In the genomic region with DNA sequence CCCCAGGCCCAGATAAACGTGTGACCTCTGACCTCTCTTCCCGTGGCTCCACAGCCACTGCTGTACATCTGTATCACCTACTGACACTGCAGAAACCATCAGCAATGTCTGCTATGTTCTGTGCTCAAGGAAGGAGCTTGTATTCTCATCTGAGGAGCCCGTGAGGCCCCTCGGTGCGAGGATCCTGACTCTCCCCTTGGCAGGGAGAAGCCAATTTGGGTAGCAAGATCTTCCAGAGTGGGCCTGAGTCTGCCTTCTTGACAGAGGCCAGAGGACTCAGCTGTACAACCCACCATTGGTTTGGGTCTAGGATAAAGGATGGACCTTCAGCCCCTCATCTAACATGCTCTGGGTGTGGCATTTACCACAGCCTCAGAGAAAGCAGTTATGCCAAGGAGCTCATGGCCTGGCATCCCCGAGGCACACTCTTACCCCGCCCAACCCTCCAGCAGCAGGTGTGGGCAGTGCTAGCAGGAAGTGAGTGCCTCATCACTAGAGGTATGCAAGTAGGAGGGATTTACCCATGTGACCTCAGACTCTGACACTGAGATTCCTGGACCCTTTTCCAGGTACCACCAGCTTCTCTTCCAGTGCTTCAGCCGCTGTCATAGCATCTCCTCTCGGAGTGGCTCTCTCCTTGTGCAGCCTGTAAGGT, we compare ENCODE assay signal across 17 mouse cellular contexts. TPM values are rescaled to one million over a fixed set of nuclear protein-coding genes. Genes with fewer than 3 reads are reported as not detected.
DNase-seq lines count a peak whose midpoint lies in the region; ATAC-seq lines count a peak whose summit lies in the region.
"Had no signal": no experiment of that assay in that cellular context is flagged by ENCODE, and none has a peak within 500 bp of the region (broad histone marks: within the 10 kb centered on the region; RNA-seq: fewer than 3 reads in every experiment).

No protein-coding gene starts in this region.

- peaks cover 77% of the 10 kb centered on the region for H3K4me1 ChIP-seq in heart, embryonic 13.5 days
- H3K4me1 ChIP-seq in heart, embryonic 10.5 days: peaks cover 67% of the 10 kb centered on the region
- H3K4me1 ChIP-seq in embryonic facial prominence, embryonic 14.5 days (ENCODE audit: control insufficient read depth, insufficient read depth, low read length): peaks cover 72% of the 10 kb centered on the region
- H3K4me1 ChIP-seq in lung, embryonic 15.5 days: peaks cover 56% of the 10 kb centered on the region
- peaks cover 46% of the 10 kb centered on the region for H3K4me1 ChIP-seq in stomach, embryonic 14.5 days (ENCODE audit: control insufficient read depth, insufficient read depth, low read length)

- ATAC-seq in heart, embryonic 13.5 days (ENCODE audit: extremely low read depth, insufficient number of reproducible peaks, low FRiP score, low TSS enrichment): no peak
- no peak for ATAC-seq in embryonic facial prominence, embryonic 14.5 days (ENCODE audit: low read depth)
- no peak for ATAC-seq in lung, embryonic 15.5 days (ENCODE audit: borderline replicate concordance, extremely low read depth, low FRiP score, low TSS enrichment)
- no peak for ATAC-seq in stomach, embryonic 14.5 days (ENCODE audit: insufficient number of reproducible peaks, insufficient read depth, low FRiP score, low read depth)

- 66% methylated on average over 9 of the region's 9 CpGs for WGBS in heart, embryonic 13.5 days
- WGBS in heart, embryonic 10.5 days: 66% methylated on average over 9 of the region's 9 CpGs
- WGBS in embryonic facial prominence, embryonic 14.5 days: 67% methylated on average over 9 of the region's 9 CpGs
- WGBS in lung, embryonic 15.5 days: 65% methylated on average over 9 of the region's 9 CpGs
- WGBS in stomach, embryonic 14.5 days: 69% methylated on average over 9 of the region's 9 CpGs

- no peak for DNase-seq in heart, embryonic 10.5 days (ENCODE audit: low spot score)
- no peak for DNase-seq in embryonic facial prominence, embryonic 14.5 days (ENCODE audit: low spot score)
- DNase-seq in ovary, adult 18-20 months (ENCODE audit: low spot score): no peak
- DNase-seq in embryo, embryonic 10 days (ENCODE audit: low spot score): no peak
- DNase-seq in thymus, postnatal 14 days: no peak
- DNase-seq: adrenal gland, adult 2 months; cerebellum, adult 11-12 months; cerebellum, postnatal 36 days; thymus, postnatal 25 days had no signal

- no peaks in the 10 kb centered on the region for H3K27me3 ChIP-seq in heart, embryonic 13.5 days (replicated peaks)
- H3K27me3 ChIP-seq in heart, embryonic 10.5 days (ENCODE audit: insufficient read depth, poor library complexity, severe bottlenecking): peaks cover 3% of the 10 kb centered on the region; the same call in 1 of the 2 replicates
- no peaks in the 10 kb centered on the region for H3K27me3 ChIP-seq in embryonic facial prominence, embryonic 14.5 days (replicated peaks; ENCODE audit: control insufficient read depth, insufficient read depth, low read length)
- no peaks in the 10 kb centered on the region for H3K27me3 ChIP-seq in lung, embryonic 15.5 days
- no peaks in the 10 kb centered on the region for H3K27me3 ChIP-seq in stomach, embryonic 14.5 days (ENCODE audit: control insufficient read depth, insufficient read depth, low read length)
- H3K27me3 ChIP-seq: CH12.LX; heart, embryonic 15.5 days had no signal

- no peak overlapping the region for H3K9ac ChIP-seq in heart, embryonic 13.5 days
- no peak overlapping the region for H3K9ac ChIP-seq in embryonic facial prominence, embryonic 14.5 days (ENCODE audit: low read depth, low read length)
- no peak overlapping the region for H3K9ac ChIP-seq in lung, embryonic 15.5 days
- no peak overlapping the region for H3K9ac ChIP-seq in stomach, embryonic 14.5 days (replicated peaks; ENCODE audit: low read depth, low read length)
- H3K9ac ChIP-seq: heart, embryonic 15.5 days; midbrain, embryonic 12.5 days had no signal

- no peaks in the 10 kb centered on the region for H3K36me3 ChIP-seq in heart, embryonic 13.5 days
- no peaks in the 10 kb centered on the region for H3K36me3 ChIP-seq in heart, embryonic 10.5 days
- no peaks in the 10 kb centered on the region for H3K36me3 ChIP-seq in embryonic facial prominence, embryonic 14.5 days (ENCODE audit: control insufficient read depth, insufficient read depth, low read length)
- no peaks in the 10 kb centered on the region for H3K36me3 ChIP-seq in lung, embryonic 15.5 days
- no peaks in the 10 kb centered on the region for H3K36me3 ChIP-seq in stomach, embryonic 14.5 days (ENCODE audit: control insufficient read depth, insufficient read depth, low read length)
- H3K36me3 ChIP-seq: forebrain, embryonic 10.5 days; heart, embryonic 15.5 days; midbrain, embryonic 12.5 days had no signal

- H3K4me2 ChIP-seq in heart, embryonic 13.5 days: no peak overlapping the region
- no peak overlapping the region for H3K4me2 ChIP-seq in embryonic facial prominence, embryonic 14.5 days (ENCODE audit: low read depth, low read length)
- H3K4me2 ChIP-seq in lung, embryonic 15.5 days: 0 out of 2 replicates have a peak overlapping the region, but pooled peaks have one; percentile 11
- H3K4me2 ChIP-seq in stomach, embryonic 14.5 days (replicated peaks; ENCODE audit: low read depth, low read length): no peak overlapping the region
- H3K4me2 ChIP-seq: midbrain, embryonic 12.5 days had no signal

- no peak overlapping the region for H3K4me3 ChIP-seq in heart, embryonic 13.5 days
- H3K4me3 ChIP-seq in heart, embryonic 10.5 days: no peak overlapping the region
- no peak overlapping the region for H3K4me3 ChIP-seq in embryonic facial prominence, embryonic 14.5 days (ENCODE audit: low read depth, low read length)
- no peak overlapping the region for H3K4me3 ChIP-seq in lung, embryonic 15.5 days
- H3K4me3 ChIP-seq in stomach, embryonic 14.5 days (ENCODE audit: low read depth, low read length): no peak overlapping the region
- H3K4me3 ChIP-seq: forebrain, embryonic 10.5 days; heart, embryonic 15.5 days; layer of hippocampus, adult 2 months; midbrain, embryonic 12.5 days had no signal

- no peaks in the 10 kb centered on the region for H3K9me3 ChIP-seq in heart, embryonic 13.5 days
- no peaks in the 10 kb centered on the region for H3K9me3 ChIP-seq in heart, embryonic 10.5 days
- H3K9me3 ChIP-seq in embryonic facial prominence, embryonic 14.5 days (ENCODE audit: control insufficient read depth, low read length): no peaks in the 10 kb centered on the region
- H3K9me3 ChIP-seq in lung, embryonic 15.5 days: no peaks in the 10 kb centered on the region
- no peaks in the 10 kb centered on the region for H3K9me3 ChIP-seq in stomach, embryonic 14.5 days (ENCODE audit: control insufficient read depth, low read depth, low read length)
- H3K9me3 ChIP-seq: forebrain, embryonic 10.5 days; heart, embryonic 15.5 days; midbrain, embryonic 12.5 days had no signal

- 0 out of 2 replicates have a peak overlapping the region, but pooled peaks have one; percentile 12 for H3K27ac ChIP-seq in heart, embryonic 13.5 days (replicated peaks)
- H3K27ac ChIP-seq in heart, embryonic 10.5 days: no peak overlapping the region; the same call in 1 of the 2 replicates
- peak overlapping the region; percentile 78; the same call in 1 of the 2 replicates for H3K27ac ChIP-seq in embryonic facial prominence, embryonic 14.5 days (replicated peaks; ENCODE audit: low read depth, low read length)
- peak overlapping the region; percentile 89 for H3K27ac ChIP-seq in lung, embryonic 15.5 days
- H3K27ac ChIP-seq in stomach, embryonic 14.5 days (ENCODE audit: low read length): peak overlapping the region; percentile 84; the same call in 1 of the 2 replicates
- H3K27ac ChIP-seq: layer of hippocampus, adult 2 months; midbrain, embryonic 12.5 days had no signal

RNA-seq across cellular contexts. Expression of a gene that starts 10.2 kb away (rescaled TPM):
- 205 and 215 TPM in 2 replicates for polyA plus RNA-seq in heart, embryonic 13.5 days (2015; fragmentation: Nextera tagmentation; extraction: Ambion mirVana)
- polyA plus RNA-seq in heart, embryonic 10.5 days (2016; fragmentation: Nextera tagmentation; extraction: Ambion mirVana): 52.5 and 84.3 TPM in 2 replicates
- polyA plus RNA-seq in embryonic facial prominence, embryonic 14.5 days (2014; fragmentation: Nextera tagmentation; extraction: Ambion mirVana): 359 and 397 TPM in 2 replicates
- 170 and 187 TPM in 2 replicates for polyA plus RNA-seq in lung, embryonic 15.5 days (2015; fragmentation: Nextera tagmentation; extraction: Ambion mirVana)
- polyA plus RNA-seq in stomach, embryonic 14.5 days (2014; fragmentation: Nextera tagmentation; extraction: Ambion mirVana): 204 and 219 TPM in 2 replicates
